Mouse (Mus musculus) MEL (cell line): ENCODE data around the gene Tmem91.

Source experiments
- CHD2 ChIP-seq: IDR thresholded peaks from 2 replicates; pipeline ENCODE4 v1.6.1; 2011; ENCODE audit warnings: low read length, improper control_type of control experiment
- CTCF ChIP-seq, 3 experiments: IDR thresholded peaks in 2 of 3; conservative IDR thresholded peaks in 1 of 3; 2 replicates each; pipeline ENCODE4 v1.5.1; 2011 to 2012; ENCODE audit warnings: low read length in 3 of 3, low read depth in 2 of 3, mild to moderate bottlenecking in 2 of 3, improper control_type of control experiment in 1 of 3, inconsistent platforms in 1 of 3, mixed read lengths in 1 of 3, moderate library complexity in 1 of 3; ENCODE audit not compliant: control insufficient read depth in 1 of 3, insufficient read depth in 1 of 3, poor library complexity in 1 of 3, severe bottlenecking in 1 of 3
- E2F4 ChIP-seq: IDR thresholded peaks from 2 replicates; pipeline ENCODE4 v1.6.1; 2011; ENCODE audit warnings: low read depth, low read length, improper control_type of control experiment, borderline replicate concordance
- EP300 ChIP-seq, 2 experiments: IDR thresholded peaks; 2 replicates each; pipeline ENCODE4 v1.6.1; 2011; ENCODE audit warnings: improper control_type of control experiment in 2 of 2, low read length in 2 of 2, low read depth in 1 of 2, mild to moderate bottlenecking in 1 of 2
- GABPA ChIP-seq: IDR thresholded peaks from 2 replicates; pipeline ENCODE4 v1.6.1; 2012; ENCODE audit warnings: low read depth, mild to moderate bottlenecking, inconsistent platforms, low read length, improper control_type of control experiment, moderate library complexity
- GATA1 ChIP-seq: IDR thresholded peaks from 2 replicates; pipeline ENCODE4 v1.6.1; 2011; ENCODE audit warnings: low read depth, low read length, improper control_type of control experiment
- MAX ChIP-seq: IDR thresholded peaks from 2 replicates; pipeline ENCODE4 v1.6.1; 2011; ENCODE audit warnings: low read length, improper control_type of control experiment
- POLR2A ChIP-seq, 2 experiments: IDR thresholded peaks; 2 replicates each; pipeline ENCODE4 v1.6.1; 2011 to 2012; ENCODE audit warnings: low read length in 2 of 2, mild to moderate bottlenecking in 2 of 2, control low read depth in 1 of 2, improper control_type of control experiment in 1 of 2, low read depth in 1 of 2, moderate library complexity in 1 of 2; ENCODE audit not compliant: control insufficient read depth in 1 of 2, insufficient read depth in 1 of 2, poor library complexity in 1 of 2
- POLR2AphosphoS2 ChIP-seq: IDR thresholded peaks from 2 replicates; pipeline ENCODE4 v1.6.1; 2011; ENCODE audit warnings: low read length, improper control_type of control experiment
- RCOR1 ChIP-seq: IDR thresholded peaks from 2 replicates; pipeline ENCODE4 v1.6.1; 2012; ENCODE audit warnings: low read depth, mild to moderate bottlenecking, inconsistent platforms, low read length, improper control_type of control experiment
- TAL1 ChIP-seq: IDR thresholded peaks from 2 replicates; pipeline ENCODE4 v1.6.1; 2012; ENCODE audit warnings: mild to moderate bottlenecking, inconsistent platforms, low read length, moderate library complexity, mixed read lengths
- TBP ChIP-seq: IDR thresholded peaks from 2 replicates; pipeline ENCODE4 v1.8.0; 2011; ENCODE audit warnings: low read depth, low read length, improper control_type of control experiment
- ZKSCAN1 ChIP-seq: IDR thresholded peaks from 2 replicates; pipeline ENCODE4 v1.6.1; 2012; ENCODE audit warnings: low read depth, mild to moderate bottlenecking, inconsistent platforms, low read length, improper control_type of control experiment, moderate library complexity
- ZNF384 ChIP-seq: IDR thresholded peaks from 2 replicates; pipeline ENCODE4 v1.6.1; 2012; ENCODE audit warnings: low read depth, mild to moderate bottlenecking, inconsistent platforms, low read length, improper control_type of control experiment

- no peak for TF ChIP-seq CHD2
- TF ChIP-seq MAX: no peak
- no peak for TF ChIP-seq POLR2A (IDR thresholded peaks at IDR 0.05; ENCODE audit: control insufficient read depth in 1 of 2, insufficient read depth in 1 of 2, low read depth in 1 of 2, low read length in 2 of 2, poor library complexity in 1 of 2)
- no peak for TF ChIP-seq EP300 (IDR thresholded peaks at IDR 0.05; ENCODE audit: low read depth in 1 of 2, low read length in 2 of 2)
- no peak for TF ChIP-seq TAL1
- TF ChIP-seq POLR2AphosphoS2: no peak
- no peak for TF ChIP-seq CTCF (IDR thresholded peaks at IDR 0.05 in 2 of 3, conservative IDR thresholded peaks at IDR 0.05 in 1 of 3; ENCODE audit: control insufficient read depth in 1 of 3, insufficient read depth in 1 of 3, low read depth in 2 of 3, low read length in 3 of 3, poor library complexity in 1 of 3, severe bottlenecking in 1 of 3)
- TF ChIP-seq E2F4: no peak
- TF ChIP-seq ZNF384: no peak
- no peak for TF ChIP-seq RCOR1
- TF ChIP-seq GATA1: no peak
- TF ChIP-seq TBP: no peak
- TF ChIP-seq GABPA: no peak
- TF ChIP-seq ZKSCAN1: no peak
These were observed 15.1 kb upstream of the Tmem91 start for GRCm38 (mm10) chr7:25690051-25690450.
